Mouse (Mus musculus) kidney, postnatal 0 days (tissue): ENCODE data around the gene Gtf2a1l. TPM values are rescaled to one million over a fixed set of nuclear protein-coding genes. Genes with fewer than 3 reads are reported as not detected.
A peak's percentile ranks its signal among the peaks of the same experiment; 100 is the strongest.

Experiments
- ATAC-seq: fragments of 200-750 bp; cut with Nextera tagmentation; replicated peaks from 2 replicates; pipeline ENCODE4 v1.8.0; 2017; ENCODE audit warnings: low read depth, moderate number of reproducible peaks, moderate TSS enrichment, moderate library complexity; ENCODE audit not compliant: low FRiP score
- DNase-seq: peaks from one replicate; pipeline ENCODE4 v3.0.0-alpha.2; 2016; ENCODE audit warnings: low spot score
- H3K27ac ChIP-seq: fragments of 300-500 bp; sonication (generic); 2 replicates; pipeline ENCODE4 v1.5.1; 2014; ENCODE audit warnings: mild to moderate bottlenecking
- H3K27me3 ChIP-seq: fragments of 300-500 bp; sonication (generic); 2 replicates; pipeline ENCODE4 v1.6.1; 2014; ENCODE audit warnings: low read length, mixed read lengths; ENCODE audit not compliant: insufficient read depth
- H3K36me3 ChIP-seq: fragments of 300-500 bp; sonication (generic); 2 replicates; pipeline ENCODE4 v1.6.1; 2014; ENCODE audit warnings: low read length, mixed read lengths; ENCODE audit not compliant: insufficient read depth
- H3K4me1 ChIP-seq: fragments of 300-500 bp; sonication (generic); replicated peaks from 2 replicates; pipeline ENCODE4 v1.6.1; 2014; ENCODE audit warnings: antibody characterized with exemption, low read length, mixed read lengths; ENCODE audit not compliant: insufficient read depth
- H3K4me2 ChIP-seq: fragments of 300-500 bp; sonication (generic); 2 replicates; pipeline ENCODE4 v1.6.1; 2014; ENCODE audit warnings: mild to moderate bottlenecking, low read length, moderate library complexity, mixed read lengths
- H3K4me3 ChIP-seq: fragments of 300-500 bp; sonication (generic); replicated peaks from 2 replicates; pipeline ENCODE4 v1.5.1; 2014; ENCODE audit warnings: low read depth, low read length
- H3K9ac ChIP-seq: fragments of 300-500 bp; sonication (generic); 2 replicates; pipeline ENCODE4 v1.6.1; 2014; ENCODE audit warnings: low read depth, low read length
- H3K9me3 ChIP-seq: fragments of 300-500 bp; sonication (generic); replicated peaks from 2 replicates; pipeline ENCODE4 v1.6.1; 2016; ENCODE audit warnings: low read length, inconsistent platforms, mixed read lengths
- CTCF ChIP-seq: IDR thresholded peaks from 2 replicates; pipeline ENCODE4 v1.5.1; 2016; ENCODE audit warnings: antibody characterized with exemption, low read depth, mild to moderate bottlenecking, moderate library complexity
- WGBS: fragments of 180-500 bp; shearing (Covaris S2); extraction: QIAGEN DNeasy Blood & Tissue Kit; methylation state at CpG from one replicate; pipeline ENCODE4 v1.1.7; 2014; 5-methylcytosine and 5-hydroxymethylcytosine counted together
- polyA plus RNA-seq: library from polyadenylated mRNA; unstranded; fragments of >200 nt; fragmentation: Nextera tagmentation; extraction: Ambion mirVana; gene quantifications from 2 replicates; pipeline ENCODE4 v1.2.1, GENCODE M21; 2015

Gene Gtf2a1l
- polyA plus RNA-seq, 1 experiment from 2014 or later, result not detected

DNA sequence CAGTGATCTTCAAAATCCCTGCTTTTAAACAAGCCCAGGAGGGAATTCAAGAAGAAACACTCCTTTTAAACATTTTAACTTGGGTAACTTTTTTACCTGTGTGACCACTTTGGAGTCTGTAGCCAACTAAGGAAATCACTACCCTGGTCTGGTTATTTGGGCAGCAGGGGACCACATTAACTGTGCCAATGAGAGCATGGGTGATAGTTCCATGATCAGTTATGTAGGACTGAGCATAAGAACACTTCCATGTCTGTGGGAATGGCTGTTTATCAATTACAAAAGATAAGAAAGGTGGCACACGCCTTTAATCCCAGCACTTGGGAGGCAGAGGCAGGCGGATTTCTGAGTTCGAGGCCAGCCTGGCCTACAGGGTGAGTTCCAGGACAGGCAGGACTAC is 21.3 kb upstream of the Gtf2a1l start:
- H3K4me2 ChIP-seq, result no peak overlapping the region
- H3K4me1 ChIP-seq, result no peaks in the 10 kb centered on the region
- no peak for TF ChIP-seq CTCF
- H3K9ac ChIP-seq, result no peak overlapping the region
- no peaks in the 10 kb centered on the region for H3K27me3 ChIP-seq
- no peak for ATAC-seq
- H3K36me3 ChIP-seq, result peaks cover 20% of the 10 kb centered on the region; the same call in 1 of the 2 replicates
- WGBS, result 93% methylated on average over 3 of the region's 3 CpGs
- H3K4me3 ChIP-seq, result no peak overlapping the region
- no peaks in the 10 kb centered on the region for H3K9me3 ChIP-seq
- no peak for DNase-seq
- no peak overlapping the region for H3K27ac ChIP-seq

DNA sequence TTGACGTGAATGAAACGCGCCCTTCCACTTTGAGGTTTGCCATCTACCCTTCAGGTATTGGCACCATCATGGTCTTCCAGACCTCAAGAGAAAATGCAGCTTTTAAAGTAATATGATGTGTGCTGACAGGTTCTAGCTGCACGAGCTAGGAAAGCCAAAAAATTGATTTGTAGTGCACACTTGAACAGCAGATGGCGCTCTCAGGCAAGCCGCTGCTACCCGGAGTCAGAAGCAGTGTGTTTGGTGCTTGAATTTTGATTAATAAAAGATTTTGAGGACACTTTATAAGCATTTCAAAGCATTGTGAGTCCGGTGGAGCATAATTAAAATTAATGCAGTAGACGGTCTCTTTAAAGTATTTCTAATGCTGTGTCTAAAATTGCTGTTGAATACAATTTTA is 16.4 kb upstream of the Gtf2a1l start:
- H3K27me3 ChIP-seq, result no peaks in the 10 kb centered on the region
- H3K4me1 ChIP-seq, result no peaks in the 10 kb centered on the region
- 7% methylated on average over 9 of the region's 9 CpGs for WGBS
- ATAC-seq, result no peak
- H3K4me3 ChIP-seq, result no peak overlapping the region
- no peaks in the 10 kb centered on the region for H3K9me3 ChIP-seq
- TF ChIP-seq CTCF, result peak; percentile 84
- no peak overlapping the region for H3K27ac ChIP-seq
- no peak overlapping the region for H3K9ac ChIP-seq
- peaks cover 4% of the 10 kb centered on the region; the same call in 1 of the 2 replicates for H3K36me3 ChIP-seq
- DNase-seq, result peak; percentile 85
- no peak overlapping the region for H3K4me2 ChIP-seq

DNA sequence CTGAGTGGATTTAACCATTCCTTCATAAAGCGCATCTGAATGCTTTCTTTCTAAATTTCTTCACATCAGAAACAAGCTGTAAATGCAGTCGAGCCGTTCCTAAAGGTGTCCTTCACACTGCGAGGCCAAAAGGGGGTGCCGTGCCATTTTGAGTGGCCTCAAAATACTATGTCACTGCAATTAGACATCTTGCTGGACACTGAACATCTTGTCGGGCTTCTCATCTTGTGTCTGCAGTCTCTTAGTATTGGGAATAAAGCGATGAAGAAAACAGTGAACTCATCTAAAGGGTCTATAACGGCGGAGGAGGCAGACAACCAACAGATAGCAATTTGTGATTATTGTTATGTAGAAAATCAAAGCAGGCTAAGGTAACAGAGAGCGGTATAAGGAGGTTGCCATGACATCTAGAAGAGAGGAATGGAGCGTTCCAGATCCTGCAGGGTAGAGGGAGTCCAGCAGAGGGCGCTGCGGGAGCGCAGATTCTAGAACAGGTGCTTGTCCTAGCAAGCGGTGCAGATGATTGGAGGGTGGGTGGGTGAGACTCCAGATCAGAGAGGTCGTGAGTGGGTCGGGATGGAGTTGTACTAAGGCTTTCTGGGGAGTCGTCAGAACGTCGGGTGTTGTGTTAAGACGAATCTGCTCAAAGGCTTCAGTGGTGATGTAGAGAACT is 15.6 kb upstream of the Gtf2a1l start:
- ATAC-seq, result peak; percentile 70; the same call in 1 of the 2 replicates
- 18% methylated on average over 21 of the region's 21 CpGs for WGBS

DNA sequence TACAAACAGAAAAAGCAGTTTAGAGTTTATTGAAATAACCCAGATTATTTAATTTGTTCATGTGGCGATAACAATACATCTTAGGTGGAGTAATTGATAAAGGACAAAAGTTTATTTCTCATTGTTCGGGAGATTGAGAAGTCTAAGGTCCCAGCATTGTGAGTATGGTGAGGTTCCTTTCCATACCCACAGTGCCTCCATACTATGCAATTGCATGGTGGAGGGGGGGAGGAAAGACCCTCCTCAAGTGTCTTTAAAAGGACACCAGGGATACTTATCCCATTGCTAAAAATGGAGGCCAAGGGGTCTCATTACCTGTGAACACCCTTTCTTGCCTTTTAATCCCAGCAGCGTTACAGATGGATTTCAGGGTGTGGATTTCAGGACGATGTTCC is 15.1 kb upstream of the Gtf2a1l start:
- Histone ChIP-seq H3K9me3 (no peaks in the 10 kb centered on the region), H3K27ac (no peak overlapping the region), H3K36me3 (peaks cover 3% of the 10 kb centered on the region; the same call in 1 of the 2 replicates), H3K4me1 (no peaks in the 10 kb centered on the region), H3K27me3 (no peaks in the 10 kb centered on the region), H3K4me3 (no peak overlapping the region), H3K4me2 (no peak overlapping the region), H3K9ac (no peak overlapping the region)
- ATAC-seq (no peak), DNase-seq (no peak)
- no peak for TF ChIP-seq CTCF
- 91% methylated on average over 4 of the region's 4 CpGs for WGBS

More for the DNA sequence above, 15.6 kb upstream of the Gtf2a1l start:
- no peak overlapping the region for H3K9ac ChIP-seq
- no peak overlapping the region for H3K4me3 ChIP-seq
- DNase-seq, result peak; percentile 75
- no peaks in the 10 kb centered on the region for H3K9me3 ChIP-seq
- no peaks in the 10 kb centered on the region for H3K27me3 ChIP-seq
- peaks cover 3% of the 10 kb centered on the region; the same call in 1 of the 2 replicates for H3K36me3 ChIP-seq
- H3K27ac ChIP-seq, result no peak overlapping the region
- peak; percentile 90 for TF ChIP-seq CTCF
- no peak overlapping the region for H3K4me2 ChIP-seq
- H3K4me1 ChIP-seq, result no peaks in the 10 kb centered on the region

DNA sequence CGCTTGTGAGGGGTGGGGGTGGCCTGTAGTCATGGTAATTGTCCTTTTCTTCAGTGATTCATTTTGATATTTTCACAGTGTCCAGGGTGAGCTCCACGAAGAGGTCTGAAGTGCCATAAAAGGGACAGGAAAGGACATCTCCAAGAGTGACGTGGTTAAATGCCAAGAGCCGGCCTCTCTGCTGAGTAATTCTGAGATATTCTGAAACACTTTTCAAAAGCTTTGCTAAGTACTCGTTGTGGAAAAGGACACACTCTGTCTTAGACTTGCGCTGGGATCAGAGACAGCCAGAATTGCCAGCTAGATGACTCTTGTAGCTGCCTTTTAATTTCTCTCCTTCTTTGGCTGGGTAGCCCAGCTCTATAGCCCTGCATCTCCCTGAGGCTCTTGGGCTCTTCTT is 9.9 kb upstream of the Gtf2a1l start:
- Histone ChIP-seq H3K9ac (no peak overlapping the region), H3K27me3 (no peaks in the 10 kb centered on the region), H3K4me2 (no peak overlapping the region), H3K27ac (no peak overlapping the region), H3K4me3 (no peak overlapping the region), H3K36me3 (no peaks in the 10 kb centered on the region), H3K4me1 (no peaks in the 10 kb centered on the region), H3K9me3 (no peaks in the 10 kb centered on the region)
- no peak for TF ChIP-seq CTCF
- ATAC-seq (no peak), DNase-seq (no peak)
- 72% methylated on average over 6 of the region's 6 CpGs for WGBS

DNA sequence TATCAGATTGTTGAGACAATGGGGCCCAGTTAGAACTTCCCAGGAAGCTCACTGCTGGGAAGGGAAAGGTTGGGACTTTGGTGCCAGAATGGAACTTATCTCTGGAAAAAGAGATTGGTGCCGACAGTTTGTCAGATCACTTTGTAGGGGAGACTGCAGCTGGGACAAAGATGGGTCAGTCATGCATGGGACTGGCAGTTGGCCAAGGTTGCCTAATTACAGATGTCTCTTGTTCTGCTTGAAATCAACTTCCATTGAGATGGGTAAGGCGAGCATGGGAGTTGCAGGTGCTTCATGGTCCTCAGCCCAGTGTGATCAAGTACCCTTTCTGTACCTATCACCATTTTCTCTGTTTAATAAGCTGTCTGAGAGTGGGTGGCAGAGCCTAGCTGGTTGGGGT is 2.4 kb upstream of the Gtf2a1l start:
- no peaks in the 10 kb centered on the region for H3K27me3 ChIP-seq
- WGBS, result 56% methylated on average over 2 of the region's 2 CpGs
- ATAC-seq, result no peak

More for the DNA sequence above, 2.4 kb upstream of the Gtf2a1l start:
- no peak overlapping the region for H3K4me2 ChIP-seq
- no peak for TF ChIP-seq CTCF
- no peak overlapping the region for H3K27ac ChIP-seq
- H3K36me3 ChIP-seq, result no peaks in the 10 kb centered on the region
- no peak overlapping the region for H3K4me3 ChIP-seq
- DNase-seq, result no peak
- no peaks in the 10 kb centered on the region for H3K9me3 ChIP-seq
- no peaks in the 10 kb centered on the region for H3K4me1 ChIP-seq
- no peak overlapping the region for H3K9ac ChIP-seq
